Mouse (Mus musculus) liver, adult 2 months (tissue): ENCODE measurements at regions not wholly inside any gene's neighbourhood (a gene's known extent, or its start where the extent isn't known, plus 50 kb on each side); places are given as distances from the start of the nearest gene placed in this dataset.

ENCODE experiments used
- CTCF ChIP-seq: fragments of 200-500 bp; IDR thresholded peaks from 2 replicates; pipeline ENCODE4 v1.5.1; 2011; ENCODE audit warnings: low read depth, low read length, control low read depth
- POLR2A ChIP-seq: fragments of 200-500 bp; IDR thresholded peaks from 2 replicates; pipeline ENCODE4 v1.6.1; 2011; ENCODE audit warnings: low read length, control low read depth; ENCODE audit not compliant: insufficient read depth; ENCODE audit errors: extremely low read depth

DNA sequence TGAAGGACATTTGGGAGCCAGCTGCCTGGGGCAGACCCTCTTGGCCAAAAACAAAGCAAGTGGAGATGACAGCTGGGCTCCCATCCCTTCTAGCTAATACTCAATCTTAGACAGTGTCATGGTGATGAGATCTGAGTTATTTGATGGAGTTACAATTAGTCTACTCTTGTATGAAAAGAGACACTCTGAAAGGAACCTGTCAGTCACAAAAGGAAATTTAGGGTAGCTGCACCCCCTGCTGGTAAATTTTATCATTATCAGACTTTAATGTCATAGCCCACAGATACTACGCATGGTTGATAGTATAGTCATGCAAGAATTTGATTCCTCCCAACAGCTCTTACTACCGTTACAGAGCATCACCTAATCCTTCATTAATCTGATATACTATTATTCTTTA is 112.0 kb downstream of the Fam124b start:
- no peak for TF ChIP-seq POLR2A
- TF ChIP-seq CTCF, result no peak
